Mouse (Mus musculus) kidney, postnatal 25 days (tissue): ENCODE data around the gene Fhl2.

Source experiments
- DNase-seq, 2 experiments: peaks; one replicate each; pipeline ENCODE4 v3.0.0; 2021; ENCODE audit warnings: mixed read lengths in 2 of 2

Gene Fhl2

DNA sequence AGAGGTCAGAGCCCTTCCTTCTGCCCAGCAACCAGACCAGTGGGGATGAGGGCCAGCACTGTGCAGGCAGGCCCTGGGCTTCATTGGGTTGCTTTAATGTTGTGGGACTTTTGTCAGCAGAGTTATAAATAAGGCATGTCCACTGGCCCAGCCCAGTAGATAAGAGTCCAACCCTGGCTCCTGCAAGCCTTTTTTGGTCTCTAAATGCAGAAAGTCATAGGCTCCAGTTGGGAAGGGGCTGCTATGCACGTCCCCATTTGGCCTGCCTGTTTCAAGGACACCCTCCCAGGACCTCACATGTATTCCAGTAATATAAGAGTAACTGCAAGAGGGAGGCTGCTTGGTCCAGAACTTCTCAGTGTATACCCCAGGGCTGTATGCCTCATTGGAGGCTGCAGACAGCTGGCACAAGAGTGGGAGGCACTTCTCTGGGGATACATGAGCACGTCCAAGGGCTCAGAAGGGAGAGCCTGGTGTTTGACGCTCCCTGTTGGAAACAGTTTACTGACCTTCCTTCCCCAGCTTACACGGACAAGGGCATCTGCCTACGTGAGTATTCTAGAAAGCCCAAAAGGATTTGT lies at the start of gene Fhl2:
Gene Fhl2, minus strand, starts transcription at position 324 of the 581 bp plus-strand sequence.
- DNase-seq, result no peak

- DNase-seq, result peak; percentile 35 to 68
Measured at GRCm38 (mm10) chr1:43245014-43245413, 48.2 kb upstream of the Fhl2 start.

- DNase-seq, result no peak
Measured at GRCm38 (mm10) chr1:43241208-43241607, 44.4 kb upstream of the Fhl2 start.

DNA sequence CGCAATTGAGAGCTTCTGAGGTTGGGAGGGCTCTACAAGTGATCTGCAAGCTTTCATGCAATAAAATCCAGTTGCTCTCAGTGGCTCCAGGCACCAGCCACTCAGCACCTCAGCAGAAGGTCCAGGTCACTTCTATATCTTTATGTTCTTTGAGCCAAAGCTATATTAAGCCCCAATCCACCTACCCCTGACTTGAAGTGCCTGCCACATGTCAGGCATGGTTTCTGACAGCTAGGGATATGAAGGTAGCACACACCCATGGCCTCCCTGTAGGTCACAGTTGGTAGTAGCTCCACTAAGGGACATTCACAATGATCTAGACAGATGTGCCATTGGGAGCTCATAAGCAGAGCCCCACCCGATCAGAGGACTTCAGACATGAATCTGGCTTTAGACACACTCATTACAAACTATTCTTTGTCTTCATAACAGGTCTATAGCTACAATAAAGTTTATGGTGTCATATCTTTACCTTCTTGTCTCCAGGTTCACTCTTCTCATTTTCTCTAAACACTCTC lies 43.1 kb upstream of the Fhl2 start:
- no peak for DNase-seq

- DNase-seq, result no peak
Measured at GRCm38 (mm10) chr1:43238471-43238870, 41.7 kb upstream of the Fhl2 start.

- peak in 1 of 2 experiments; percentile 37 for DNase-seq
Measured at GRCm38 (mm10) chr1:43237360-43238235, 40.8 kb upstream of the Fhl2 start.

- DNase-seq, result no peak
Measured at GRCm38 (mm10) chr1:43225531-43226151, 28.9 kb upstream of the Fhl2 start.

DNA sequence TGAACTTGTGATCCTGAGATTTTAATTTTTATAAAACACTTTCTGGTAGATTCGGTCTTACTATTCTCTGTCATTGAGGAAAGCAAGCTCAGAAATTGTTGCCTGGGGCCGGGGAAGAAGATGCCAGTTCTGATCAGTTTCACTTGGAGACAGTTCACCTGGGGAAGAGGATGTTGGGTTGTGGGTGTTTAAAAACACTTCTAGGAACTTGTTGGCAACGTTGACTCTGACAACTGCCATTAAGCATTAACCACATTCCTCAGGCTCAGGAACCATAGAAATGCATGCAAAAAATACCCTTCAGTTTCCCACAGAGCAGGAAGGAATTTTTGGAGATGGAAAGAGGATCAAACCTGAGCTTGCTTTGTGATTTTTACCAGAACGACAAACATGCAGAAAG lies 28.2 kb upstream of the Fhl2 start:
- DNase-seq, result peak in 1 of 2 experiments; percentile 39

DNA sequence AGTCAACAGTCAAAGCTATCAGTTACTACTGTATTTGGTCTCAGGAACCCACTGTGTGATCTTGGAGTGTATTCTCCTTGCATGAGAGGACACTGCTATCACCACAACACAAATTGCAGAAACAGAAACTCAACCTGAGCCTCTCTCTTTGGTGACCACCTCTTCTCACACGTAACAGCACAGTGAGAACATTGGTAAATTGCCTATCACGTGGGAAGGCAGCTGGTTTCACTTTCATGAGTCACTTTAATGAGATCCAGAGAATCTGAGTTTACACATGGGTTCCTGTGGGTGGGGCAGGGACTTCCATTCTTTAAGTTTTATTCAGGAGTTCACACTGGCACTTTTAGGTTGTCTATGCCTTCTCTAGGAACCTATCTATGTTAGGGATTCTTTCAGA lies 27.4 kb upstream of the Fhl2 start:
- peak; percentile 16 to 48 for DNase-seq

DNA sequence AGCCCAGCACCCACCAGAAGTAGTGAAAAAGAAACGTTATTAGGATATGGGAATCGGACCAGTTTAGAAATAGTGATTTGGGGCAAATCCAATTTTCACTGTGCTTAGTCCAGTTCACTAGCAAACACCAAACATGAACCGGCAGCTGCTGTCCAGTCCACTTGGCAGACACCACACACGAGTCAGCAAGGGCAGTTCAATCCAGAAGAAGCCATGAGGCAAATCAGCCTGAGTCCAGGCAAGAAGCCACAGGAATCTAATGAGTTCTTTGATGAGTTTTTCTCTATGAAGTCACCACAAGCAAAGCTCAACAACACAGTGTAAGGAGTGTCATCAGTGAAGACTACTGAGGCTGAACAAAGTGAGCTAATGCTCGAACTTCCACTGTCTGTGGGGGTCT lies 26.3 kb upstream of the Fhl2 start:
- DNase-seq, result no peak

DNA sequence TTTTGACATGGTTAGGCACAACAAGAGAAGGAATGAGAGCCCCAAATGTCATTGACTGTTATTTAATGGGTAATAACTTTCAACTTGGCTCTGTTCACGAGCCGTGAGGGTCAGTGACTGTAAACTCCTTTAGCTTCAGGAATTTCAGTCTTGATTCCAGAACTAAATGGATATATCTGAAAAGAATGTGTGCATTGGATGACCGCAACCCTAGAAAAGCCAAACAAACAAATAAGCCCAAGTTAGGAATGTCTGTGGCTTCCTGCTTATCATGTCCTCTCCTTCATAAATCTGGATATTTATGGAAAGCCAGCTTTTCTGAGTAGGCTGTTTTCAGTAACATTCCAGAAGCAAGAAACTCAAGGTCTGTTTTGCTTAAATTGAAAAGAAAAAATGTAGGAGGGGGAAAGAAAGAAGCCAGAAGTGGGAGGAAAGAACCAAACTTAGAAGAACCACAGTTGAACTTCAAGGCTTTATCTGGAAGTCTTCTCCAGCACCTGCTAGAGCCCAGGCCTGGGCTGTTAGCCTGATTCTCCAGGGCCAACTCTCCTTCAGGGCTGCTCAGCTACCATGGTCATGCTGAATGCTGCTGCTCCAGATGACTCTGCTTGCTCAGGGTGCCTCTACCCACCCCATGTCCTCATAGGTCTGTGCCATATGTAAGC lies 21.4 kb upstream of the Fhl2 start:
- no peak for DNase-seq

- DNase-seq, result no peak
Measured at GRCm38 (mm10) chr1:43215601-43216000, 18.8 kb upstream of the Fhl2 start.

GRCm38 (mm10) chr1:43211274-43211673 lies 14.5 kb upstream of the Fhl2 start:
- DNase-seq, result no peak

GRCm38 (mm10) chr1:43210285-43210684 lies 13.5 kb upstream of the Fhl2 start:
- no peak for DNase-seq

- no peak for DNase-seq
Measured at GRCm38 (mm10) chr1:43207147-43207546, 10.4 kb upstream of the Fhl2 start.

DNA sequence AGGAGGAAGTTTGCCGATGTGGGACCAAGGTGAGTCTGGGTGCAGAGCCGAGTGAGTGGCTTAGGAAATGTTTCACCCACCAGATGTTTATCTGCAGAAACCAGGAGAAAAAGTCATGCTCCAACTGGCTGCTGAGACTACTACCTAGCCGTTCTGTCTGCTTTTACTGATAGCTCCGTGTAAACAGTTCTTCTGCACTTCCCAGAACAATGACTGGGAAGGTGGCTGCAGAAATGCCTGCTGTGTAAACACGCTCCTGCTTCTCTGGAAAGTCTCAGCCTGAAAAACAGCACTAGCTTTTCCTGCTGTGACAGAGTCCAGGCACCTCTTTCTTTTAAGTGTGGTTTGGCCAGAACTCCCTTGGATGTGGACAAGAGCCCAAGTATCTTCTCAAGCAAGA lies 6.5 kb upstream of the Fhl2 start:
- no peak for DNase-seq

GRCm38 (mm10) chr1:43202226-43202625 lies 5.4 kb upstream of the Fhl2 start:
- DNase-seq, result no peak

DNA sequence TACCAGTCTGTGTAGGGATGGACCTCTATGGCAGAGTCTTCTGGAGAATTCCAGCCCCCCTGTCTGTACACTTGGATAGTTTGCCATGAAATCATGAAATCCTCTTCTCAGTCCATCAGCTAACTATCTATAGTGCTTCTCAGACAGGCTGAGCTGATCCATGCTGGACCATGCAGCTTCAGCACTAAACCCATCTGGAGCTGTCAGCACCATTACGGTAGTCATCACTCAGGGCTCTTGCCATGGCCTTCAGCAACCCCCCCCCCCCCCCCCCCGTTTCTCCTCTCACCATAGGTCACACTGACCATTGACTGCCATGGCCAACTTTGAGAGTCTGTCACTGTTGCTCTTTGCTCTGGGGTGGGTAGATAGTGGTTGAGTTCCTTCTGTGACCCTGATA lies 5.0 kb upstream of the Fhl2 start:
- no peak for DNase-seq

- DNase-seq, result no peak
Measured at GRCm38 (mm10) chr1:43199867-43200240, 3.1 kb upstream of the Fhl2 start.

- no peak for DNase-seq
Measured at GRCm38 (mm10) chr1:43199210-43199866, 2.6 kb upstream of the Fhl2 start.

- no peak for DNase-seq
Measured at GRCm38 (mm10) chr1:43196059-43196458, 725 bp downstream of the Fhl2 start.

DNA sequence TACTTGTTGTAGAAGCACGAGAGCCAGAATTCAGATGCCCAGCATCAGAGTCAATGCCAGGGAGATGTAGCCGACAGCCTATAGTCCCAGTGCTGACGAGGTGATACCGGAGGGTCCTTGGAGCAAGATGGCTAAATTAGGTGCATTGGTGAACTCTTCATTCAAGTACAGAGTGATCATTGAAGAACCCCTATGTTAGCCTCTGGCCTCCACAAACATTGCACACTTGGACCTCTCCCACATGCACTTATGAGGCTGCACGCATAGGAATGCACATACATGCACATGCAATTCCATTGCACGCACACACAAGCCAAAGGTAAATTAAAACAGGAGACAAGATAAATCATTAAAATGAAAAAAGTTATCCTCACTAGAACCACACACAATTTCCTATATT lies 3.4 kb downstream of the Fhl2 start:
- DNase-seq, result no peak

GRCm38 (mm10) chr1:43192471-43192870 lies 4.3 kb downstream of the Fhl2 start:
- peak in 1 of 2 experiments; percentile 48 for DNase-seq
